Mouse (Mus musculus): ENCODE data around the gene Ackr2.

The Ackr2 gene

GRCm38 (mm10) chr9:121898245-121898644 lies at the start of gene Ackr2:
Gene Ackr2 (plus strand): TSS chr9:121898355.
- DNase-seq (ENCODE audit: low spot score), result no peak

- DNase-seq (ENCODE audit: low spot score), result no peak
Observed at GRCm38 (mm10) chr9:121854246-121854645, 43.9 kb upstream of the Ackr2 start.

- no peak for DNase-seq (ENCODE audit: low spot score)
Observed at GRCm38 (mm10) chr9:121856649-121857416, 41.3 kb upstream of the Ackr2 start.

DNA sequence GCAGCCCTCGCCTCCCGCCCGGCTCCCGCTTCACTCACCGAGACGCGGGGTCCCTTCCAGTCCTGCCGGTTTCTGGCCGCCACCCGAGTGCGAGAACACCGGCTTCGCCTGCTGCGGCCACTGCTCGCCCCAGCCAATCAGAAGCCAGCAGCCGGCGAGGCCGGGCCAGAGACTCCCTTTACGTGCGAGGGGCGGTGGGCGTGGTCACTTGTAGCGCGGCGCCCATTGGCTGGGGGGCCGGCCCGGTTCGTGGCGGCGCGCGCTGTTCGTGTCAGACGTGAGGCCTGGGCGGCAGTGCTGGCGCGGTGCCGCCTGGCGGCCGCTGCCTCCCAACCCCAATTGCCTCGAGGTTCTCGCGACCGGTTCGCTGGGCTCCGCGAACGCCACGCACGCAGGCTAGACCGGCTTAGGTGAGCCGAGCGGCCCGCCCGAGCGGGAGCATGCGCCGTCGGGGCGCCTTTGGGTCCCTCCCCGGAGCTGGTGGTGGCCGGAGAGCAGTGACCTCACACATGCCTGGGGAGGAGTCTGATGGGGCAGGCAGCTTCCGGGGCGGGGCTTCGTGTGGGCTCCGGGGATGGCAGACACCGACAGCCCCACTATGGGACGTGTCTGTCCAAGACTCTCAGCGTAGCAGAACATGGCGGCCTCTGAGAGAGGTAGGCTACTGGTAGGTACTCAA lies 40.5 kb upstream of the Ackr2 start:
- peak; percentile 93 for DNase-seq (ENCODE audit: low spot score)

DNA sequence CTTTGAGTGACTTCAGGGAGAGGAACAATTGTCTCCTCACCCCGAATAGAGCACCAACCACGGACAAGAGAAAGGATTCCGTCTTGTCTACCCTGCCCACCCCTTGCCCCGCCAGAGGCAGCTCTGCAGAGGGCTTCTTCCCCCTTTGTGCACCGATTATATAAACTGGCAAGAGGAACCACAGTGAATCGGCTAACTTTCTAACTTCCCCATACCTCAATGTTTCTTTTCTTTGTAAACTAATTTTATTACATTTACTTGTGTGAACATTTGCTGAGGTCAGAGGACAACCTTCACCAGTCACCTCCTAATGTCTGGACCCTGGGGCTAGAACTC lies 40.0 kb upstream of the Ackr2 start, which contains the start of gene Higd1a:
TSS of gene Higd1a (minus strand) at position 210 of the 336 bp plus-strand sequence.
- DNase-seq (ENCODE audit: low spot score), result no peak

GRCm38 (mm10) chr9:121859345-121859744 lies 38.8 kb upstream of the Ackr2 start:
- no peak for DNase-seq (ENCODE audit: low spot score)

- no peak for DNase-seq (ENCODE audit: low spot score)
Observed at GRCm38 (mm10) chr9:121860921-121861320, 37.2 kb upstream of the Ackr2 start.

GRCm38 (mm10) chr9:121864837-121865236 lies 33.3 kb upstream of the Ackr2 start:
- DNase-seq (ENCODE audit: low spot score), result no peak

DNA sequence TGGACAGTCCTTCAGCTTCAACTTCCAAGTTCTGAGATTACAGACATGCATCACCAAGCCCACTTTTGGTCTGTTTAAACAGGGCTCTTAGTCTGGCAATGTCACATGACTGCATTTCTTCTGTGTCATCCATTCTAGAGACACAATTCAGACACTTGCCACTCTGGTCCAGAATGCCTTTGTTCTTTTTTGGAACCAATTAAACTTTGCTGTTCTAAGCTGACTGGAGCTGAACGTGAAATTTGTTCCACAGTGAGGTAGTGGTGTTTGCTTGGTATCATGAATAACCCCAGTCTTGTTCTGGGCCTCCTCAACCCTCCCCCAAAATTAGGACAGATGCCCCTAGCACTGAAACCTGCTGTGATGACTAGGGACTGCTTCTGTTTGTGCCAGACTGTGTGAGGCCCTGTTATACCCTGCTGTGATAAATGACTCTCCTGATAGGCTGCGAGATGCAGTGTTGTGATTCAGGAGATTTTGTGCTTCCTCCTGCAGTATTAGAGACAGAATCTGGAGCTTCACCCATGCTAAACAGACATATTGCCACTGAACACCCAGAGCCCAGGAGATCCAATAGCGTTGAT lies 32.6 kb upstream of the Ackr2 start:
- DNase-seq (ENCODE audit: low spot score), result no peak

DNA sequence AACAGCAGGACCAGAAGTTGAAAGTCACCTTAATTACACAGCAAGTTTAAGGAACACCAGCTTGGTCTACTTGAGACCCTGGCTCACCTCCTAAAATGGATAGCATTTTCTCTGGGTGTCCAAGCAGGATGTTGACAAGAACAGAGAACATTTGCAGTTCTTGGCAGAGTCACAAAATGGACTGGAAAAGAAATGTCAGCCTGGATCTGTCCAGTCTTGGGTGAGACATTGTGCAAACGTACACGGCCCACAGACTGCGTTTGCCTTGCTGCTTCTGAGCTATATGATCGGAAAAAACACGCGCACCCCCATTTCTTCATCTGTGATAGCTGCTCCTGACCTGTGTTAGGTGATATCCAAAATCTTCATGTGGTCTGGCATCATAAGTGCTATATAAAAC lies 30.5 kb upstream of the Ackr2 start:
- DNase-seq (ENCODE audit: low spot score), result no peak

DNA sequence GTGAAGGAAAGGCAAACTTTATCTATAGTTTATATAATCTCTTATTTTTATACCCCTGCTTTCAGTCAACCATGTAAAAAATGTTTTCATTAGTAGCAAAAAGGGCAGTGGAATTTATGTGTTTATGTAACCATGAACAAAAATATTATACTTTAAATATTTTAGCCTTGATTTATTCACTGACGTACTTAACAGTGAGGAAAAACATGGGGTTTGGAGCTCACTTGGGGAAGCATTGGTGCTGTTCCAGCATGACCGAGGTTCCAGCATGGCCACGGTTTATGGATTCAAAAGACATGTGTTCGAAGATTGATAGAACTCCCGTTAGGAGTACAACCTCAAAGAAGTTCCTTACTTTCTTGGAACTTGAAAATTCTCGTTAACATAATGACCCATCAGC lies 29.9 kb upstream of the Ackr2 start:
- DNase-seq (ENCODE audit: low spot score), result no peak

DNA sequence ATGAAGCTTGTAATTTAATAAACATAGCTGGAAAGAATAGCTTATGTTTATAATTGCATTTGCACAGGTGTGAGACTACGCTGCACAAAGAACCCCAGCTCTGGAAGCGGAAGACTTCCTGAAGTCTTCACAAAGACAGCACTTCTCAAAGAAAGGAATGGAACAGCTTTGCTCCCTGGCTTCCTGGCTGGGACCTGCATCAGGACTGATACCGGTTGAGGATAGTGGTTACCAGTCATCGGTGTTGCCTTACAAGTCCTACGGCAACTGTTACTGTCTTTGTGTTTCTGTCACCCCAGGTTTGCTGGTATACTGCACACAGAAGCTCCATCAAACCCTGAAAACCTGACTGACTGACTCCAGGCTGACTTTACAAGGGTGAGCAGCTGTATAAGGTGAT lies 28.7 kb upstream of the Ackr2 start:
- no peak for DNase-seq (ENCODE audit: low spot score)

DNA sequence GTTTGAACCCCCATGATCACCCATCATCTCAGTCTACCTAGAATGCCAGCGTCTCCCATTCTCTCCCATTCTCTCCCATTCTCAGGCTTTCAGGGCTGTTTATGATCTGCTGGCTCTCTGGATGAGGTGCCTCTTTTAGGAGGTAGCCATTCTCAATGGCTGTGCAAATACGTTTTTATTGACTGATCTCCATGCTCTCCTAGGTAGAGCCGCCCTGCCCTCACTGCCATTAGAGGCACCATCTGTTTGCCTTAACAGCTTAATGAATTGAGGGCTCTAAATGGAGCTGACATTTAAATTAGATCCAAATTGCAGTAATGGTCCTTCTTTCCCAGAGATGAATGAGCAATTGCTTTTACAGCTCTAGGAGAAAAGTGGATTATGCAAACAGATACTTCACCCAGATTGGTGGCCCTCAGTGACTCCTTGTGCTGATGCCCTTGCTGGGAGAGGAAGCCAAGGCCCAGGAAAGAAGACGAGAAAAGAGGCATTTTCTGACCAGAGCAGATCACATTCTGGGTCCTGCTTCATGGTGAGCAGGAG lies 28.1 kb upstream of the Ackr2 start:
- DNase-seq (ENCODE audit: low spot score), result no peak

GRCm38 (mm10) chr9:121872062-121872683 lies 26.0 kb upstream of the Ackr2 start:
- no peak for DNase-seq (ENCODE audit: low spot score)

GRCm38 (mm10) chr9:121873578-121873977 lies 24.6 kb upstream of the Ackr2 start:
- no peak for DNase-seq (ENCODE audit: low spot score)

GRCm38 (mm10) chr9:121877052-121877740 lies 21.0 kb upstream of the Ackr2 start:
- DNase-seq (ENCODE audit: low spot score), result peak; percentile 78

GRCm38 (mm10) chr9:121880840-121881239 lies 17.3 kb upstream of the Ackr2 start:
- DNase-seq (ENCODE audit: low spot score), result no peak

DNA sequence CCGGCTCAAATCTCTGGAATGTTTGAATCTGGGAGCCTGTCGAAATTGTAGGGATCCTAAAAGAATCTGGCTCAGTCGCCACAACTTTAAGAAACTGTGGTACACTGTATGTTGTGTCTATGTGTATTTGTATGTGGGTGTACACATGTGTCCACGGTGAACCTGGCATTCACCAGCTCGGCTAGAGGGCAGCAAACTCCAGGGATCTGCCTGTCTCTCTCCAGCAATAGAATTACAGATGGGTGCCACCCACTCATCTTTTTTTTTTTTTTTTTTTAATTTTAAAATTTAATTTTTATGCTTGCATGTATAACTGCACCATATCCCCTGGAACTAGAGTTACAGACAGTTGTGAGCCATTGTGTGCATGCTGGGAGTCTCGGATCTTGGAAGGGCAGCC lies 16.9 kb upstream of the Ackr2 start:
- DNase-seq (ENCODE audit: low spot score), result no peak

DNA sequence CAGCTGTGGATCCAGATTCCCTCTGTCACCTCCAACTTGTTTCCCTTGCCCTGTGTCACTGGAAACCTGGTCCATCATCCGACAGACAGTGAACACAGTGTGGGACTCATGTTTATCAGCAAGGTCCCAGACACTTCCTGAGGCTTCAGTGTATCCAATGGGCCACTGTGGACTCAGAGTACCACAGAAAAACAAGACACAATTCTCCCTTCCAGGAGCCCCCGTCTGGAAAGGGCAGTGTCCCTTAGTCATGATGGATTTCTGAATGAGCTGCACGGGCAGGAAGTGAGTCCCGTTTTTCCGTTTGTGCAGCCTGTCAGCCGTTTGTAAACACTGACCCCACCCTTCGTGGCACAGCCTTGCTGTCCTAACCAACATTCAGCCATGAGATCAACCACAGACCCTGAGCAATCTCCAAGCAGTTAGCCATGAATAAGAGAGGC lies 16.1 kb upstream of the Ackr2 start:
- no peak for DNase-seq (ENCODE audit: low spot score)

DNA sequence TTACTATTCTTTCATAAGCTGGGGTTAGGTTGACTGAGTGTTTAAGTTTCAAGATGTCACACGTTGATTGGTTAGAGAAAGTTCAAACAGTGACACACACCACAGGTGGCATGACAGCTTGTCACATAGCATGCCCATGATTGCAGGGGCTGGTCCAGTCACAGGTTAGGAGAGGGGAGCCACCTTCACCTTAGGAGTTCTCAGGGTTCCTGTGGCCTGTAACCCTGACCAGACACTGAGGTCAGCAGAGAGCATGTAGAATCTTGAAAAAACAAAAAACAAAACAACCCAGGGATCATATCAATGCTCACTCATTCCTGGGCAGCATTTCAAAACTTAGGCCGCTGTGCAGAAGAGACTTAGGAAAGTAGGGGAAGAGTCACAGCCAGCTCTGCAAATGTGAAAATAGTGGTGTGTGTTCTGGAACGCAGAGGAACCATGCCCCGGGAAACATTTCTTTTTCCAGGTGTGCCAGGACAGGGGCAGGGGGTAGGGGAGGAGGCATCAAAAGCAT lies 8.2 kb upstream of the Ackr2 start:
- no peak for DNase-seq (ENCODE audit: low spot score)

- no peak for DNase-seq (ENCODE audit: low spot score)
Observed at GRCm38 (mm10) chr9:121890441-121890941, 7.7 kb upstream of the Ackr2 start.
